Mouse (Mus musculus) intestine, postnatal 0 days (tissue): ENCODE data around the gene Aspscr1. TPM values are rescaled to one million over a fixed set of nuclear protein-coding genes. Genes with fewer than 3 reads are reported as not detected.
"Not testable (repeated sequence)": the region's sequence is repeated elsewhere in the genome, so short reads cannot be mapped to it uniquely, and the experiment has no call there.

Experiments
- ATAC-seq: fragments of 200-750 bp; cut with Nextera tagmentation; 2 replicates; pipeline ENCODE4 v1.8.0; 2017; ENCODE audit warnings: mild to moderate bottlenecking, moderate TSS enrichment, moderate library complexity
- H3K27ac ChIP-seq: fragments of 300-500 bp; sonication (generic); 2 replicates; pipeline ENCODE4 v1.5.1; 2014; ENCODE audit warnings: mild to moderate bottlenecking, low read depth, low read length, moderate library complexity
- H3K27me3 ChIP-seq: fragments of 300-500 bp; sonication (generic); replicated peaks from 2 replicates; pipeline ENCODE4 v1.6.1; 2014; ENCODE audit warnings: low read length, mixed read lengths; ENCODE audit not compliant: control insufficient read depth, insufficient read depth
- H3K36me3 ChIP-seq: fragments of 300-500 bp; sonication (generic); 2 replicates; pipeline ENCODE4 v1.6.1; 2014; ENCODE audit warnings: mild to moderate bottlenecking, moderate library complexity; ENCODE audit not compliant: control insufficient read depth, insufficient read depth
- H3K4me1 ChIP-seq: fragments of 300-500 bp; sonication (generic); replicated peaks from 2 replicates; pipeline ENCODE4 v1.6.1; 2014; ENCODE audit warnings: antibody characterized with exemption, low read length, mixed read lengths; ENCODE audit not compliant: control insufficient read depth, insufficient read depth
- H3K4me2 ChIP-seq: fragments of 300-500 bp; sonication (generic); replicated peaks from 2 replicates; pipeline ENCODE4 v1.6.1; 2014; ENCODE audit warnings: low read depth, mild to moderate bottlenecking, moderate library complexity
- H3K4me3 ChIP-seq: fragments of 300-500 bp; sonication (generic); 2 replicates; pipeline ENCODE4 v1.5.1; 2014; ENCODE audit warnings: low read depth, low read length
- H3K9ac ChIP-seq: fragments of 300-500 bp; sonication (generic); 2 replicates; pipeline ENCODE4 v1.6.1; 2014; ENCODE audit warnings: mild to moderate bottlenecking, low read depth, low read length
- H3K9me3 ChIP-seq: fragments of 300-500 bp; sonication (generic); 2 replicates; pipeline ENCODE4 v1.6.1; 2016; ENCODE audit warnings: mixed run types; ENCODE audit not compliant: control insufficient read depth
- CTCF ChIP-seq: sonication (generic); IDR thresholded peaks from 2 replicates; pipeline ENCODE4 v1.5.1; 2016; ENCODE audit warnings: low read depth, mild to moderate bottlenecking, control low read depth, antibody characterized with exemption, moderate library complexity
- WGBS: fragments of 180-500 bp; shearing (Covaris S2); extraction: QIAGEN DNeasy Blood & Tissue Kit; methylation state at CpG from one replicate; pipeline ENCODE4 v1.1.7; 2014; 5-methylcytosine and 5-hydroxymethylcytosine counted together
- polyA plus RNA-seq: library from polyadenylated mRNA; unstranded; fragments of >200 nt; fragmentation: Nextera tagmentation; extraction: Ambion mirVana; gene quantifications from 2 replicates; pipeline ENCODE4 v1.2.1, GENCODE M21; 2015

Aspscr1 gene
- polyA plus RNA-seq, 1 experiment from 2014 or later = 105 TPM

DNA sequence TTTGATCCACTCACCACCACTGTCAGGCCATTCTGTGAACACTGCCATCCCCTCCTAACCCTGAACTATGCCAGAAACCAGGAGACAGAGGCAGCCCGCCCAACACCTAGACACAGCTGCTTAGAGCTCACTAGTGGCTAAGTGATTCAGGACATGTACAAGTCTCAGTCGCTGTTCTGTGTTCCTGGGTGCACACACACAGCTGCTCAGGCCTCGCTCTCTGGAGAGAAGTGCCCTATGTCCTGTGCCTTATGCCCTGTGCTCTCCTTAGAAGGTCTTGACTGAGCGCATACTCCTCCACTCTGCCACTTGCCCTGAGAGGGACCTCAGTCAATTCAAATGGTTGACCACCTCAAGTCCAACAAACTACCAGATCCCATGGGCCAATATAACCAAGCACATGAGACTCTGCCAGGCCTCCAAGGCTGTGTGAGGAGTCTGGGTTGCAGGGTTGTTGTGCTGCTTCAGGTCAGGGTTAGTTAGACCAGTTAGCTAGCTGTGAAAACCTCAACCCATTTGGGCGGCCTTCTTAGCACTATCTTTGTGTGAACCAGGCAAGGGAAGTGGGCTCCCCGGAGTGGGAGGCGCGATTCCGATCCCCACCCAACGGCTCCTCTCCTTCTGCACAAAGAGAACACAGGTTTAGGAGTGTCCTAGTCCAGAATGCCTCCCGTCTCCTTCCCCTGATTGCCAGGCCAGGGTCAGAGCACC is 55.9 kb downstream of the Aspscr1 start:
- H3K9ac ChIP-seq = no peak overlapping the region
- H3K4me3 ChIP-seq = no peak overlapping the region
- H3K9me3 ChIP-seq = no peaks in the 10 kb centered on the region
- TF ChIP-seq CTCF = no peak
- 81% methylated on average over 11 of the region's 11 CpGs for WGBS
- no peak for ATAC-seq
- H3K27me3 ChIP-seq = no peaks in the 10 kb centered on the region
- no peak overlapping the region; the same call in 1 of the 2 replicates for H3K4me2 ChIP-seq
- 0 out of 2 replicates have a peak, but pooled peaks cover 4% of the 10 kb centered on the region for H3K4me1 ChIP-seq
- H3K36me3 ChIP-seq = peaks cover 8% of the 10 kb centered on the region; the same call in 1 of the 2 replicates
- no peak overlapping the region for H3K27ac ChIP-seq

- H3K9me3 ChIP-seq, H3K36me3 ChIP-seq, H3K4me3 ChIP-seq, H3K4me1 ChIP-seq, ATAC-seq, H3K27me3 ChIP-seq, H3K9ac ChIP-seq, H3K27ac ChIP-seq: not testable (repeated sequence)
- WGBS = under 1% methylated on average over 17 of the region's 21 CpGs
- H3K4me2 ChIP-seq = peak overlapping the region; percentile 35
Measured at GRCm38 (mm10) chr11:120729432-120730050, 56.8 kb downstream of the Aspscr1 start.

- Histone ChIP-seq H3K9me3 (no peaks in the 10 kb centered on the region), H3K27ac (no peak overlapping the region), H3K36me3 (peaks cover 3% of the 10 kb centered on the region; the same call in 1 of the 2 replicates), H3K27me3 (no peaks in the 10 kb centered on the region), H3K4me2 (no peak overlapping the region), H3K9ac (no peak overlapping the region), H3K4me3 (no peak overlapping the region), H3K4me1 (0 out of 2 replicates have a peak, but pooled peaks cover 4% of the 10 kb centered on the region)
- TF ChIP-seq CTCF = no peak
- no peak for ATAC-seq
- WGBS = 87% methylated on average over 10 of the region's 10 CpGs
Measured at GRCm38 (mm10) chr11:120730331-120730870, 57.6 kb downstream of the Aspscr1 start.

DNA sequence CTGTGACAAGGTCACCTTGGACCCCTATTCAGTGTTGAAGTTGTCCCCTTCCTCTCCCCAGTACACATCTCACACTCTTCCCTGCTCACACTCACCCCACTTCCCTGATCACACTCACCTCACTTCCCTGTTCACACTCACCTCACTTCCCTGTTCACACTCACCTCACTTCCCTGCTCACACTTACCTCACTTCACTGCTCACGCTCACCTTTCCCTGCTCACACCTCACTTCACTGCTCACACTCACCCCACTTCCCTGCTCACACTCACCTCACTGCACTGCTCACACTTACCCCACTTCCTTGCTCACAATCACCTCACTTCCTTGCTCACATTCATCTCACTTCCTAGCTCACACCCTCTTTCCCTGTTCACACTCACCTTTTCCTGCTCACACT is 58.6 kb downstream of the Aspscr1 start:
- H3K27me3 ChIP-seq = no peaks in the 10 kb centered on the region
- H3K27ac ChIP-seq = no peak overlapping the region
- H3K4me1 ChIP-seq = 0 out of 2 replicates have a peak, but pooled peaks cover 1% of the 10 kb centered on the region
- TF ChIP-seq CTCF = no peak
- H3K4me3 ChIP-seq = no peak overlapping the region
- WGBS = 88% methylated on average over 1 of the region's 1 CpGs
- no peaks in the 10 kb centered on the region for H3K36me3 ChIP-seq
- no peak overlapping the region for H3K9ac ChIP-seq
- H3K9me3 ChIP-seq = no peaks in the 10 kb centered on the region
- ATAC-seq = no peak
- H3K4me2 ChIP-seq = no peak overlapping the region

DNA sequence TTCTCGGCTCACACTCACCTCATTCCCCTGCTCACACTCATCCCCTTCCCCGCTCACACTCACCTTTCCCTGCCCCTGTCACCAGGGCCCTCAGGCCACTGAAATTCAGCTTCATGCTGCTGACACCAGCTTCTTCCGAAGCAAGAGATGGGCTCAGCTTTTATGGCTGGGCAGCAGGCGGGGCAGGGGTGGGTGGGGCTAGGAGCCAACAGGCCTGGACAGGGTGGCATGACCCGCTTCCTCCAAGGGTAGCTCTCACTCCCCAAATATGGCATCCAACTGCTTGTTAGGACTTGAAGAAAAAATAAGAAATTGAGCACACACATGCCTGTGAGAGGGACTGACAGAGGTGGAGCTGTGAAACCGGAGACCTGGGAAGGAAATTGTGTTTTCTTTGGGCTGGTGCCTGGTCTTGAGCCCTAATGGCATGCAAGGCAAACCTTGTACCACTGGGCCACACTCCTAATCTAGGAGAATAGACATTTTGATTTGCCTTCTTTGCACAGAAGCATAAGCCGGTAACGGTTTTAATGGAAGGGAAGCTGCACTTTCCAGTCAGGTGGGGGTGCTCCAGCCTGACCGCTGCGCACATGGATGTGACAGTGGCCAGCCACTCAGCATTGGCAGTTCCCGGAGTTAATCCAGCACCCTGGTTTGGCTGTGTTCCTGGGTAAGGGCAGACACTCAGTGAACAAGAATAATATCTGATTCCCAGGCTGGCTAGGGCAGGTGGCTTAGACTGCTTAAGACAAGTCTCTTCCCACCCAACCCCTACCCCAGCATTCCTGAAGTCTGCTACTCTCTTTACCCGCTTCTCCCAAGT is 59.3 kb downstream of the Aspscr1 start, which contains the start of gene Cbr2:
Cbr2 (minus strand) TSS at position 257 of the 823 bp plus-strand sequence.
- no peak within 1 kb of the TSS for H3K27ac ChIP-seq
- H3K4me3 ChIP-seq = no peak within 1 kb of the TSS
- H3K9ac ChIP-seq = no peak within 1 kb of the TSS
- H3K9me3 ChIP-seq = no peaks in the 10 kb centered on the region
- no peak within 1 kb of the TSS for H3K4me2 ChIP-seq
- no peak for TF ChIP-seq CTCF
- ATAC-seq = no peak
- no peaks in the 10 kb centered on the region for H3K36me3 ChIP-seq
- no peaks in the 10 kb centered on the region for H3K27me3 ChIP-seq
- no peaks in the 10 kb centered on the region for H3K4me1 ChIP-seq
- WGBS = 74% methylated on average over 12 of the region's 12 CpGs

- Histone ChIP-seq H3K4me1 (no peaks in the 10 kb centered on the region), H3K4me2 (no peak overlapping the region), H3K9me3 (no peaks in the 10 kb centered on the region), H3K27ac (no peak overlapping the region), H3K36me3 (no peaks in the 10 kb centered on the region), H3K9ac (no peak overlapping the region), H3K27me3 (no peaks in the 10 kb centered on the region), H3K4me3 (no peak overlapping the region)
- WGBS = 40% methylated on average over 6 of the region's 6 CpGs
- no peak for ATAC-seq
- no peak for TF ChIP-seq CTCF
Measured at GRCm38 (mm10) chr11:120733521-120733920, 60.7 kb downstream of the Aspscr1 start.
